Mouse (Mus musculus): Measurements from ENCODE around the gene Fbxw27. TPM values are rescaled to one million over a fixed set of nuclear protein-coding genes. Genes with fewer than 3 reads are reported as not detected.
"Not testable (repeated sequence)": the region's sequence is repeated elsewhere in the genome, so short reads cannot be mapped to it uniquely, and the experiment has no call there.

The Fbxw27 gene
- not detected in 2 replicates for polyA plus RNA-seq (2015; fragmentation: Nextera tagmentation; extraction: Ambion mirVana)

- H3K36me3 ChIP-seq; H3K4me3 ChIP-seq (replicated peaks); H3K27me3 ChIP-seq; H3K4me2 ChIP-seq; DNase-seq; H3K9me3 ChIP-seq (replicated peaks); H3K9ac ChIP-seq; ATAC-seq (ENCODE audit: low read depth); H3K27ac ChIP-seq; H3K4me1 ChIP-seq (replicated peaks): not testable (repeated sequence)
- WGBS (ENCODE audit: insufficient replicate concordance) = 49% methylated on average over 4 of the region's 4 CpGs
These were observed at the start of gene Fbxw27 for GRCm38 (mm10) chr9:109790570-109790969. Gene Fbxw27, minus strand, starts transcription at chr9:109790670.

- H3K36me3 ChIP-seq = peaks cover 30% of the 10 kb centered on the region
- peaks cover 17% of the 10 kb centered on the region for H3K4me1 ChIP-seq (replicated peaks)
- H3K27me3 ChIP-seq = no peaks in the 10 kb centered on the region
- ATAC-seq (ENCODE audit: low read depth) (no peak; the same call in 1 of the 2 replicates), DNase-seq (no peak)
- no peak overlapping the region for H3K27ac ChIP-seq
- 6% methylated on average over 6 of the region's 6 CpGs for WGBS (ENCODE audit: insufficient replicate concordance)
- peak overlapping the region; percentile 89 for H3K4me2 ChIP-seq
- H3K4me3 ChIP-seq (replicated peaks) = peak overlapping the region; percentile 70
- peak overlapping the region; percentile 76 for H3K9ac ChIP-seq
- no peaks in the 10 kb centered on the region for H3K9me3 ChIP-seq (replicated peaks)
These were observed 42.6 kb upstream of the Fbxw27 start for GRCm38 (mm10) chr9:109833088-109833412.

GRCm38 (mm10) chr9:109832391-109833087 is 42.1 kb upstream of the Fbxw27 start, which contains the start of gene Nme6:
Gene Nme6, plus strand, starts transcription at chr9:109832749.
- H3K27me3 ChIP-seq = no peaks in the 10 kb centered on the region
- H3K27ac ChIP-seq = peak within 1 kb of the TSS; percentile 66
- H3K9me3 ChIP-seq (replicated peaks) = no peaks in the 10 kb centered on the region
- peak within 1 kb of the TSS; percentile 70 for H3K4me3 ChIP-seq (replicated peaks)
- peak within 1 kb of the TSS; percentile 76 for H3K9ac ChIP-seq
- DNase-seq = peak; percentile 87
- under 1% methylated on average over 32 of the region's 32 CpGs for WGBS (ENCODE audit: insufficient replicate concordance)
- peak; percentile 97 for ATAC-seq (ENCODE audit: low read depth)
- H3K4me1 ChIP-seq (replicated peaks) = peaks cover 17% of the 10 kb centered on the region
- H3K4me2 ChIP-seq = peak within 1 kb of the TSS; percentile 89
- H3K36me3 ChIP-seq = peaks cover 30% of the 10 kb centered on the region

- ATAC-seq (ENCODE audit: low read depth) = peak; percentile 67
These were observed 35.7 kb upstream of the Fbxw27 start for GRCm38 (mm10) chr9:109826181-109826580.

GRCm38 (mm10) chr9:109825739-109826138 is 35.3 kb upstream of the Fbxw27 start:
- ATAC-seq (ENCODE audit: low read depth) = peak; percentile 96
- Histone ChIP-seq H3K4me1 (replicated peaks) (peaks cover 22% of the 10 kb centered on the region), H3K9ac (no peak overlapping the region), H3K9me3 (replicated peaks) (no peaks in the 10 kb centered on the region), H3K4me2 (no peak overlapping the region; the same call in 1 of the 2 replicates), H3K27me3 (no peaks in the 10 kb centered on the region), H3K36me3 (peaks cover 9% of the 10 kb centered on the region; the same call in 1 of the 2 replicates), H3K4me3 (replicated peaks) (no peak overlapping the region), H3K27ac (no peak overlapping the region)
- WGBS (ENCODE audit: insufficient replicate concordance) = 18% methylated on average over 4 of the region's 4 CpGs
- peak; percentile 47 for DNase-seq

More at GRCm38 (mm10) chr9:109826181-109826580, 35.7 kb upstream of the Fbxw27 start:
- Histone ChIP-seq H3K4me2 (no peak overlapping the region), H3K9me3 (replicated peaks) (no peaks in the 10 kb centered on the region), H3K9ac (no peak overlapping the region), H3K4me1 (replicated peaks) (peaks cover 22% of the 10 kb centered on the region), H3K27me3 (no peaks in the 10 kb centered on the region), H3K27ac (no peak overlapping the region), H3K4me3 (replicated peaks) (no peak overlapping the region), H3K36me3 (peaks cover 14% of the 10 kb centered on the region; the same call in 1 of the 2 replicates)
- WGBS (ENCODE audit: insufficient replicate concordance) = 24% methylated on average over 5 of the region's 5 CpGs
- DNase-seq = no peak

GRCm38 (mm10) chr9:109816341-109816740 is 25.9 kb upstream of the Fbxw27 start:
- Histone ChIP-seq H3K4me3 (replicated peaks) (no peak overlapping the region), H3K36me3 (no peaks in the 10 kb centered on the region), H3K4me2 (no peak overlapping the region), H3K9ac (no peak overlapping the region), H3K27me3 (0 out of 2 replicates have a peak, but pooled peaks cover 3% of the 10 kb centered on the region), H3K4me1 (replicated peaks) (no peaks in the 10 kb centered on the region), H3K27ac (no peak overlapping the region), H3K9me3 (replicated peaks) (no peaks in the 10 kb centered on the region)
- ATAC-seq (ENCODE audit: low read depth) (no peak), DNase-seq (no peak)
- WGBS (ENCODE audit: insufficient replicate concordance) = 16% methylated on average over 6 of the region's 6 CpGs

- Histone ChIP-seq H3K4me1 (replicated peaks) (no peaks in the 10 kb centered on the region), H3K27ac (no peak overlapping the region), H3K9ac (no peak overlapping the region), H3K4me3 (replicated peaks) (no peak overlapping the region), H3K27me3 (0 out of 2 replicates have a peak, but pooled peaks cover 3% of the 10 kb centered on the region), H3K4me2 (no peak overlapping the region), H3K36me3 (no peaks in the 10 kb centered on the region), H3K9me3 (replicated peaks) (no peaks in the 10 kb centered on the region)
- ATAC-seq (ENCODE audit: low read depth) (no peak), DNase-seq (no peak)
- 35% methylated on average over 7 of the region's 7 CpGs for WGBS (ENCODE audit: insufficient replicate concordance)
These were observed 23.0 kb upstream of the Fbxw27 start for GRCm38 (mm10) chr9:109813424-109813823.

- H3K27ac ChIP-seq = no peak within 1 kb of the TSS
These were observed 21.5 kb upstream of the Fbxw27 start, which contains the start of gene Spink8 for GRCm38 (mm10) chr9:109811980-109812379. Gene Spink8, plus strand, starts transcription at chr9:109812280.

GRCm38 (mm10) chr9:109807898-109808297 is 17.4 kb upstream of the Fbxw27 start:
- Histone ChIP-seq H3K36me3 (no peaks in the 10 kb centered on the region), H3K4me2 (no peak overlapping the region), H3K4me1 (replicated peaks) (no peaks in the 10 kb centered on the region), H3K27ac (no peak overlapping the region), H3K4me3 (replicated peaks) (no peak overlapping the region), H3K9ac (no peak overlapping the region), H3K27me3 (no peaks in the 10 kb centered on the region), H3K9me3 (replicated peaks) (no peaks in the 10 kb centered on the region)
- ATAC-seq (ENCODE audit: low read depth) (no peak), DNase-seq (no peak)
- 35% methylated on average over 3 of the region's 3 CpGs for WGBS (ENCODE audit: insufficient replicate concordance)

More at GRCm38 (mm10) chr9:109811980-109812379, 21.5 kb upstream of the Fbxw27 start, which contains the start of gene Spink8:
- no peaks in the 10 kb centered on the region for H3K9me3 ChIP-seq (replicated peaks)
- ATAC-seq (ENCODE audit: low read depth) (no peak), DNase-seq (no peak)
- H3K27me3 ChIP-seq = 0 out of 2 replicates have a peak, but pooled peaks cover under 1% of the 10 kb centered on the region
- no peaks in the 10 kb centered on the region for H3K4me1 ChIP-seq (replicated peaks)
- no peak within 1 kb of the TSS for H3K9ac ChIP-seq
- WGBS (ENCODE audit: insufficient replicate concordance) = 72% methylated on average over 1 of the region's 1 CpGs
- no peaks in the 10 kb centered on the region for H3K36me3 ChIP-seq
- H3K4me3 ChIP-seq (replicated peaks) = no peak within 1 kb of the TSS
- no peak within 1 kb of the TSS for H3K4me2 ChIP-seq

- DNase-seq (no peak), ATAC-seq (ENCODE audit: low read depth) (no peak)
- 59% methylated on average over 2 of the region's 2 CpGs for WGBS (ENCODE audit: insufficient replicate concordance)
These were observed 16.3 kb upstream of the Fbxw27 start for GRCm38 (mm10) chr9:109806695-109807293.

GRCm38 (mm10) chr9:109806260-109806659 is 15.8 kb upstream of the Fbxw27 start:
- no peaks in the 10 kb centered on the region for H3K27me3 ChIP-seq
- no peak overlapping the region for H3K4me2 ChIP-seq
- 17% methylated on average over 1 of the region's 1 CpGs for WGBS (ENCODE audit: insufficient replicate concordance)
- no peak overlapping the region for H3K27ac ChIP-seq
- H3K36me3 ChIP-seq = no peaks in the 10 kb centered on the region
- no peak for DNase-seq
- no peak for ATAC-seq (ENCODE audit: low read depth)
- H3K4me3 ChIP-seq (replicated peaks) = no peak overlapping the region
- H3K9ac ChIP-seq = no peak overlapping the region
- H3K9me3 ChIP-seq (replicated peaks) = no peaks in the 10 kb centered on the region
- no peaks in the 10 kb centered on the region for H3K4me1 ChIP-seq (replicated peaks)

More at GRCm38 (mm10) chr9:109806695-109807293, 16.3 kb upstream of the Fbxw27 start:
- H3K27me3 ChIP-seq = no peaks in the 10 kb centered on the region
- no peak overlapping the region for H3K9ac ChIP-seq
- no peaks in the 10 kb centered on the region for H3K36me3 ChIP-seq
- H3K9me3 ChIP-seq (replicated peaks) = no peaks in the 10 kb centered on the region
- no peak overlapping the region for H3K27ac ChIP-seq
- H3K4me3 ChIP-seq (replicated peaks) = no peak overlapping the region
- H3K4me2 ChIP-seq = no peak overlapping the region
- H3K4me1 ChIP-seq (replicated peaks) = no peaks in the 10 kb centered on the region

Data from liver, embryonic 13.5 days (tissue).